Mouse (Mus musculus) liver, embryonic 13.5 days (tissue): ENCODE results near the gene Oas1h. TPM values are rescaled to one million over a fixed set of nuclear protein-coding genes. Genes with fewer than 3 reads are reported as not detected.
"Not testable (repeated sequence)": the region's sequence is repeated elsewhere in the genome, so short reads cannot be mapped to it uniquely, and the experiment has no call there.

Experiments
- ATAC-seq: fragments of 200-750 bp; cut with Nextera tagmentation; 2 replicates; pipeline ENCODE4 v1.8.0; 2017; ENCODE audit warnings: low read depth, mild to moderate bottlenecking, moderate number of reproducible peaks, moderate library complexity
- DNase-seq: peaks from one replicate; pipeline ENCODE4 v3.0.0; 2022
- H3K27ac ChIP-seq: fragments of 300-500 bp; sonication (generic); 2 replicates; pipeline ENCODE4 v1.5.1; 2015; ENCODE audit warnings: moderate library complexity, mild to moderate bottlenecking, inconsistent platforms
- H3K27me3 ChIP-seq: fragments of 300-500 bp; sonication (generic); 2 replicates; pipeline ENCODE4 v1.6.1; 2015; ENCODE audit warnings: mild to moderate bottlenecking, inconsistent platforms
- H3K36me3 ChIP-seq: fragments of 300-500 bp; sonication (generic); 2 replicates; pipeline ENCODE4 v1.6.1; 2015; ENCODE audit warnings: mild to moderate bottlenecking, inconsistent platforms
- H3K4me1 ChIP-seq: fragments of 300-500 bp; sonication (generic); replicated peaks from 2 replicates; pipeline ENCODE4 v1.6.1; 2015; ENCODE audit warnings: inconsistent platforms
- H3K4me2 ChIP-seq: fragments of 300-500 bp; sonication (generic); 2 replicates; pipeline ENCODE4 v1.6.1; 2015; ENCODE audit warnings: inconsistent platforms, mild to moderate bottlenecking, moderate library complexity
- H3K4me3 ChIP-seq: fragments of 300-500 bp; sonication (generic); replicated peaks from 2 replicates; pipeline ENCODE4 v1.5.1; 2015; ENCODE audit warnings: mild to moderate bottlenecking, inconsistent platforms
- H3K9ac ChIP-seq: fragments of 300-500 bp; sonication (generic); 2 replicates; pipeline ENCODE4 v1.6.1; 2015; ENCODE audit warnings: mild to moderate bottlenecking, inconsistent platforms
- H3K9me3 ChIP-seq: fragments of 300-500 bp; sonication (generic); replicated peaks from 2 replicates; pipeline ENCODE4 v1.6.1; 2016; ENCODE audit warnings: inconsistent platforms
- WGBS: fragments of 180-500 bp; shearing (Covaris S2); methylation state at CpG from one replicate; pipeline ENCODE4 v1.1.7; 2015; ENCODE audit not compliant: insufficient replicate concordance; 5-methylcytosine and 5-hydroxymethylcytosine counted together
- polyA plus RNA-seq: library from polyadenylated mRNA; unstranded; fragments of >200 nt; fragmentation: Nextera tagmentation; extraction: Ambion mirVana; gene quantifications from 2 replicates; pipeline ENCODE4 v1.2.1, GENCODE M21; 2015

Oas1h gene
- polyA plus RNA-seq, 1 experiment from 2014 or later: not detected

- 31% methylated on average over 6 of the region's 6 CpGs for WGBS
- H3K27ac ChIP-seq: no peak overlapping the region
- H3K9me3 ChIP-seq: no peaks in the 10 kb centered on the region
- H3K4me2 ChIP-seq: no peak overlapping the region
- H3K4me3 ChIP-seq: no peak overlapping the region
- H3K36me3 ChIP-seq: no peaks in the 10 kb centered on the region
- H3K4me1 ChIP-seq: no peaks in the 10 kb centered on the region
- ATAC-seq (no peak), DNase-seq (no peak)
- no peak overlapping the region for H3K9ac ChIP-seq
- no peaks in the 10 kb centered on the region for H3K27me3 ChIP-seq
Observed at GRCm38 (mm10) chr5:120887831-120888230, 26.6 kb downstream of the Oas1h start.

GRCm38 (mm10) chr5:120888294-120888815 lies 27.1 kb downstream of the Oas1h start:
- not testable (repeated sequence) for H3K4me1 ChIP-seq, H3K9me3 ChIP-seq, H3K4me2 ChIP-seq, H3K27ac ChIP-seq, H3K4me3 ChIP-seq, DNase-seq, H3K36me3 ChIP-seq, H3K27me3 ChIP-seq, H3K9ac ChIP-seq, ATAC-seq
- 23% methylated on average over 4 of the region's 4 CpGs for WGBS

- ATAC-seq: no peak
- Histone ChIP-seq H3K27ac (no peak overlapping the region), H3K4me3 (no peak overlapping the region), H3K27me3 (no peaks in the 10 kb centered on the region), H3K4me1 (no peaks in the 10 kb centered on the region), H3K9me3 (no peaks in the 10 kb centered on the region), H3K9ac (no peak overlapping the region), H3K4me2 (no peak overlapping the region), H3K36me3 (no peaks in the 10 kb centered on the region)
- WGBS: 57% methylated on average over 2 of the region's 2 CpGs
- no peak for DNase-seq
Observed at GRCm38 (mm10) chr5:120890026-120890425, 28.8 kb downstream of the Oas1h start.

GRCm38 (mm10) chr5:120890991-120891390 lies 29.8 kb downstream of the Oas1h start:
- WGBS: 27% methylated on average over 3 of the region's 3 CpGs

GRCm38 (mm10) chr5:120891566-120892242 lies 30.5 kb downstream of the Oas1h start:
- not testable (repeated sequence) for H3K27ac ChIP-seq, H3K9me3 ChIP-seq, H3K9ac ChIP-seq, H3K4me1 ChIP-seq, ATAC-seq, H3K4me2 ChIP-seq, H3K27me3 ChIP-seq, H3K4me3 ChIP-seq, DNase-seq, H3K36me3 ChIP-seq
- 60% methylated on average over 2 of the region's 2 CpGs for WGBS

More at GRCm38 (mm10) chr5:120890991-120891390, 29.8 kb downstream of the Oas1h start:
- Histone ChIP-seq H3K9ac (no peak overlapping the region), H3K9me3 (no peaks in the 10 kb centered on the region), H3K36me3 (no peaks in the 10 kb centered on the region), H3K4me1 (no peaks in the 10 kb centered on the region), H3K27me3 (no peaks in the 10 kb centered on the region), H3K27ac (no peak overlapping the region), H3K4me2 (no peak overlapping the region), H3K4me3 (no peak overlapping the region)
- DNase-seq: no peak
- ATAC-seq: no peak

GRCm38 (mm10) chr5:120892243-120892660 lies 31.0 kb downstream of the Oas1h start:
- no peak for DNase-seq
- Histone ChIP-seq H3K9me3 (no peaks in the 10 kb centered on the region), H3K4me3 (no peak overlapping the region), H3K9ac (no peak overlapping the region), H3K4me2 (no peak overlapping the region), H3K27ac (no peak overlapping the region), H3K4me1 (no peaks in the 10 kb centered on the region), H3K27me3 (no peaks in the 10 kb centered on the region), H3K36me3 (no peaks in the 10 kb centered on the region)
- ATAC-seq: no peak
- 57% methylated on average over 2 of the region's 2 CpGs for WGBS

GRCm38 (mm10) chr5:120893866-120894265 lies 32.6 kb downstream of the Oas1h start:
- H3K4me1 ChIP-seq, H3K36me3 ChIP-seq, H3K27me3 ChIP-seq, H3K9me3 ChIP-seq, H3K4me3 ChIP-seq, H3K4me2 ChIP-seq, H3K9ac ChIP-seq, DNase-seq, ATAC-seq, H3K27ac ChIP-seq: not testable (repeated sequence)
- WGBS: 68% methylated on average over 4 of the region's 4 CpGs

- H3K9me3 ChIP-seq, H3K27ac ChIP-seq, H3K9ac ChIP-seq, H3K4me3 ChIP-seq, H3K4me2 ChIP-seq, H3K27me3 ChIP-seq, H3K4me1 ChIP-seq, H3K36me3 ChIP-seq, ATAC-seq, DNase-seq: not testable (repeated sequence)
- WGBS: 44% methylated on average over 2 of the region's 2 CpGs
Observed at GRCm38 (mm10) chr5:120894692-120895091, 33.5 kb downstream of the Oas1h start.

GRCm38 (mm10) chr5:120895231-120895900 lies 34.1 kb downstream of the Oas1h start:
- H3K4me3 ChIP-seq: no peak overlapping the region
- H3K9ac ChIP-seq: no peak overlapping the region
- no peak overlapping the region for H3K4me2 ChIP-seq
- no peaks in the 10 kb centered on the region for H3K9me3 ChIP-seq
- WGBS: 75% methylated on average over 11 of the region's 11 CpGs
- no peak for ATAC-seq
- H3K4me1 ChIP-seq: no peaks in the 10 kb centered on the region
- no peak for DNase-seq
- H3K27me3 ChIP-seq: no peaks in the 10 kb centered on the region
- H3K36me3 ChIP-seq: no peaks in the 10 kb centered on the region
- no peak overlapping the region for H3K27ac ChIP-seq

GRCm38 (mm10) chr5:120898307-120898706 lies 37.1 kb downstream of the Oas1h start:
- Histone ChIP-seq H3K4me1 (no peaks in the 10 kb centered on the region), H3K36me3 (no peaks in the 10 kb centered on the region), H3K4me2 (no peak overlapping the region), H3K27me3 (no peaks in the 10 kb centered on the region), H3K4me3 (no peak overlapping the region), H3K9ac (no peak overlapping the region), H3K9me3 (no peaks in the 10 kb centered on the region), H3K27ac (no peak overlapping the region)
- no peak for ATAC-seq
- 69% methylated on average over 6 of the region's 6 CpGs for WGBS
- no peak for DNase-seq

- Histone ChIP-seq H3K4me1 (no peaks in the 10 kb centered on the region), H3K27ac (no peak overlapping the region), H3K4me3 (no peak overlapping the region), H3K9me3 (no peaks in the 10 kb centered on the region), H3K4me2 (no peak overlapping the region), H3K9ac (no peak overlapping the region), H3K27me3 (no peaks in the 10 kb centered on the region), H3K36me3 (no peaks in the 10 kb centered on the region)
- ATAC-seq: no peak
- DNase-seq: no peak
Observed at GRCm38 (mm10) chr5:120898726-120899125, 37.5 kb downstream of the Oas1h start.

- Histone ChIP-seq H3K27me3 (no peaks in the 10 kb centered on the region), H3K4me2 (no peak overlapping the region), H3K9ac (no peak overlapping the region), H3K4me1 (no peaks in the 10 kb centered on the region), H3K4me3 (no peak overlapping the region), H3K9me3 (no peaks in the 10 kb centered on the region), H3K36me3 (no peaks in the 10 kb centered on the region), H3K27ac (no peak overlapping the region)
- DNase-seq: no peak
- WGBS: 21% methylated on average over 1 of the region's 1 CpGs
- no peak for ATAC-seq
Observed at GRCm38 (mm10) chr5:120900666-120901065, 39.4 kb downstream of the Oas1h start.
